Mouse (Mus musculus) cerebellum, postnatal 36 days (tissue): ENCODE data around the gene Celf3.

Experiments
- DNase-seq, 2 experiments: peaks; one replicate each; pipeline ENCODE4 v3.0.0; 2021 to 2022; ENCODE audit warnings: mixed read lengths in 2 of 2

Celf3 gene

DNA sequence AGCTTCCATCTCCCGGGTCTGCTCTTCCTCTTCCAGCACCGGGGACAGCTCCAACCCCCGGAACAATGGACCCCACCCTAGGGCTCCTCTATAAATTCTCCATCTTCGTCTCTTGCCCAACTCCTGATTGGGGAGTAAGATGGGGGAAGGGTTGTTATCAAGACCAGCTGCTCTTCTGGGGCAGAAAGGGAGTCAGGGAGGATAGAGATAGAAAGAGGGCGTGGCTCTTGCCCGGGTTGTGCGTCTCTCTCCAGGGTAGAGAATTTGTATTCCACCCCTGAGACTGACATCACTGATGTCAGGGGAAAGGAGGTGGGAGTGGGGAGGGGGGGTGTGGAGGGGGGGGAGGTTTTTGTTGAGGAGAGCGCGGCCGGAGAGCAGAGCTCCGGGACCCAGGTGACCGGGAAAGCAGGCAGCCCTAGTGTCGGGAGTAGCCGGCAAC is at the start of gene Celf3:
Gene Celf3 (plus strand): TSS at position 315 of the 442 bp plus-strand sequence.
- peak; percentile 80 for DNase-seq

DNA sequence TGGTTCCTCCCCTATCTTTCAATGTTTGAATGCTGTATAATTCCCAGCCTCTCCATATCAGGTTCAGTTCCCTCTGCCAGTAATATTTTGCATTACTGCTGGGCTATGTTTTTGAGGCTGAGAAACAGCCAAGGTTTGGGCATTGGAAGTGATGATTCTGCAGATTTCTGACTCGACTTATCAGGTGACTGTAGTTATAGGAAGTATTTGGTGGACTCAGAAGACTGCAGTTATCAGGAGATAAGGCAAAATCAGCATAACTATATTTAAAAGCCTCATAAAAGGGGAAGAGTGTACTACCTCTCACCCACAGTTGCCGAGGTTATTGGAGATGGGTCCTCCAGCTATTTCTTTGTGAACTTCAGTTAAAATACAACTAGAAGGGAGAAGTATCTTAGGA is 47.1 kb upstream of the Celf3 start:
- no peak for DNase-seq

GRCm38 (mm10) chr3:94434305-94434704 is 43.8 kb upstream of the Celf3 start:
- DNase-seq = no peak

DNA sequence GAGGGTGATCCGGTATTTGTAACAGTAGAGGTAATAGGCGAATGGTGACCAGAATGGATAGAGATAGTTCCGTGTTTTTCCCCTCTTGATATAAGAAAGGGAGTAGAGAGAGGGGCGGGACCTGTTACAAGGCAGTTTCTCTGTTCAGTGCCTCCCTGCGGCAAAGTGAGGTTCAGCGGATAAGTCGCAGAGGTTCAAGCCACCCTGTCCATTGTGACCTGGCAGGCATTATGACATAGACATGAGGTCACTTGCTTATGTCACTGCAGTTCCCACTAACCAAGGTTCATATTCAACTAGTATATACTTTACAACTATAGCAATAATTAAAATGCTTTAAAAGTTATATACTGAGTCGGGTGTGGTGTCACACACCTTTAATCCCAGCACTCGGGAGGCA is 41.7 kb upstream of the Celf3 start:
- no peak for DNase-seq

- DNase-seq = no peak
Measured at GRCm38 (mm10) chr3:94441182-94441581, 36.9 kb upstream of the Celf3 start.

GRCm38 (mm10) chr3:94442951-94443596 is 35.0 kb upstream of the Celf3 start, which contains the start of gene Mrpl9:
Gene Mrpl9, plus strand, starts transcription at chr3:94443318.
- DNase-seq = peak; percentile 96 to 97

- no peak for DNase-seq
Measured at GRCm38 (mm10) chr3:94443597-94443964, 34.5 kb upstream of the Celf3 start, which contains the start of gene Oaz3. Gene Oaz3, minus strand, starts transcription at chr3:94443915.

GRCm38 (mm10) chr3:94449377-94449776 is 28.7 kb upstream of the Celf3 start:
- no peak for DNase-seq

DNA sequence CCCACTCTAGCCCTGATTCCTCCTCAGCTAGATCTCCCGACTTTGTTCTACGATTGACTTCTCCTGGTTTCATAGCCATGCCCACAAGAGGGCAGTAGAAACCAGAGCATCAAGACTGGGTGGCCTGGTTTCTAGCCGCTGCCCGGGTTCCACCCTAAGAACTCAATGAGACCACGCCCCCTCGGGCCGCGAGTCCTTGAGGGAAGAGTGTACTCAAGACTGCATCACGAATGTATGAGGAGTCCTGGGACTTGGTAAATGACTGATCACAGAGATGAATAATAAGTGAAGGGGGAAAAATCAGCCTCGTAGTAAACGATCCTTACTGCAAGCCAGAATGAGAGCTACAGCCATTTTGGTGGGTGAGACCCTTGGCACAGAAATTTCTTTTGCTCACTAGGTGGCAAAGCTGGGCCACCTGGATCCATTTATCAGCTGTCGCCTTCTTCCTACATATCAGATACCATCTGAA is 21.5 kb upstream of the Celf3 start:
- peak; percentile 77 to 84 for DNase-seq

GRCm38 (mm10) chr3:94457055-94457454 is 21.0 kb upstream of the Celf3 start:
- no peak for DNase-seq

GRCm38 (mm10) chr3:94459834-94460233 is 18.3 kb upstream of the Celf3 start:
- DNase-seq = no peak

DNA sequence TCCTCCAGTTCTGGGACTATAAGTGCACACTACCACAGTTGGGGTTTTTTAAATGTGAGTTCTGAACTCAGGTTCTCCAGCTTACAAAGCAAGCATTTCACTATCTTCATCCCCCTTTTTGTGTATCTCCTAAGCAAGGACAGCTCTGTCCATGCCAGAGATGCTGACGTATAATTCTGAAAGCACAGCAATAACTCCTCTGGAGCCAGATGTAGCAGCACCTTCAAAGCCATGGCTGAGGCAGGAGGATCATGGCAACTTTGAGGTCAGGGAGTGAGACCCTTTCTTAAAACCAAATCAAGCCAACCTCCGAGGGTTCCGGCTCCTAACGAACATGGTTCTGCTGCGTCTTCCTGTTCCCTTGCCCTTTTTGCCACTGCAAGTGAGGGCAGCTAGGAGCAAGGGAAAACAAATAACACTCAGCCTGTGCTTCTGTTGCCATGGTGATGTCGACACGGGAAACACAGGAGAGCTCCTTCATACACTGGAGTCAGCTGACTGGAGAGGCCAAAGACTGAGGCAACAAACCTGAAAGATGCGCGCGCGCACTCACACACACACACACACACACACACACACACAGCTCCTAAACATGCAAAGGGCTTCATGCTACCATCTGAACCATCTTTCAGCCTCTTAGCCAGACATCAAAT is 14.0 kb upstream of the Celf3 start:
- no peak for DNase-seq

DNA sequence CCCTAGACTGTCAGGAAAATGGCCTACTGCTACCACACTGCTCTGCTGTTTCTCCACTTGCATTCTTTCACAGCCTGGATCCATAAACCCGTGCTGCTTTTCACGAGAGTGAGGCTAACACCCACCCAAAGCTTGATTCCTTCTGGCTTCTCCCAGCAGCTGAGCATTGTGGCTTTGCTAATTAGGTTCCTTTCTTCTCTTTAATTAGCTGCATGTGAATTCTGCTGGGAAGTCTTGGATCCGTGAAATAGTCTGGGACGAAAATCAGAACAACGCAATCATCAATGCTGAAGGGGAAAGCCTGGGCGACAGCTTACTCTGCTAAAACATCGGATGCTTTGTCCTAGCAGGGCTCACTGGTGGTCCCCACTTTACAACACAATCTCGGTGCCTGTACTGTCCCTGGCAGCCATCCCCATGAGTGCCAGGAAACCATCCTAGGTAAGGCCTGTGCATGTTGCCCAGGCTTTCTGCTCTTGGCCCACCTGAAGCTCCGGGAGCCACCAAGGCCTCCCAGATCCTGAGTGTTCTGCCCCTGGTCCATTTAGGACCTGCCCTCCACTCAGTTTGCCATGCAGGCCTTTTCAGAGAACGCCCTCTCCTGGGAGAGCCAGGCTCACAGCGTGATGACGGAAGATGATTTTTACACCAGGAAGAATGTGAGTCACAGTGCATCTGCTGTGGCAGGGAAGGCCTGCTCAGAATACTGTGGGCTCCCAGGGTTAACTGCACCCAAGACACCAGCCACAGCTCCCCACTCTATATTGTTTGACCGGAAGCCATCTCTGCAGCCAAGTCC is 12.3 kb upstream of the Celf3 start:
- no peak for DNase-seq

GRCm38 (mm10) chr3:94468931-94469330 is 9.2 kb upstream of the Celf3 start:
- no peak for DNase-seq

DNA sequence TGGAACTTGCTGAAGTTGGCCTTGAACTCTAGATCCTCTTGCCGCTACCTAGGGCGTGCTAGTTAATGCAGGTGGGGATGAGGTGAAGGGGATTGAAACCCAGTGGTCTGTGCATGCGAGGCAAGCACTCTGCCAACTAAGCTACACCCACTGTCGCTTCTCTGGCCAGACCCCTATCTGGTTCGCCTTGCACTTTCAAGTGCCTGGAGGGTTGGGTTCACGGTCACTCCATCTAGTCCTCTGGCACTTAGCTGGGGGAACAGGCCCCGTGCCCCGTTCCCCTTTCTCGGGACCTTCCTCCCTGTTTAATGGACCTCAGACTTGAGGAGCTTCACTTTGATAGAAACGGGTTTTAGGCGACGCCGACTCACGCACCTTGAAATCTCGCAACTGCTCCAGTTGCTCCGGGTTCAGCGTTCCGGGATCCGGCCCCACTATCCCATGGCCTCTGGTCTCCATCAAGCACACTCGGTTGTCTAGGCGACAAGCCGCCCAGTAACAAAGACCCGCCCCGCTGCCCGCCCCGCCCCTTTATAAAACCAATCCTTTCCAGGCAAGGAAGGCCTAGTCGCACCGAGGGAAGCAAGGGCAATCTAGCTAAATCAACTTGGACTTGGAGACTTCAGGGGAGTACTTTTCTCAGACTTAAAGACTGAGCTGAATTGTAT is 5.5 kb upstream of the Celf3 start:
- DNase-seq = no peak

GRCm38 (mm10) chr3:94473115-94473505 is 5.0 kb upstream of the Celf3 start:
- no peak for DNase-seq

DNA sequence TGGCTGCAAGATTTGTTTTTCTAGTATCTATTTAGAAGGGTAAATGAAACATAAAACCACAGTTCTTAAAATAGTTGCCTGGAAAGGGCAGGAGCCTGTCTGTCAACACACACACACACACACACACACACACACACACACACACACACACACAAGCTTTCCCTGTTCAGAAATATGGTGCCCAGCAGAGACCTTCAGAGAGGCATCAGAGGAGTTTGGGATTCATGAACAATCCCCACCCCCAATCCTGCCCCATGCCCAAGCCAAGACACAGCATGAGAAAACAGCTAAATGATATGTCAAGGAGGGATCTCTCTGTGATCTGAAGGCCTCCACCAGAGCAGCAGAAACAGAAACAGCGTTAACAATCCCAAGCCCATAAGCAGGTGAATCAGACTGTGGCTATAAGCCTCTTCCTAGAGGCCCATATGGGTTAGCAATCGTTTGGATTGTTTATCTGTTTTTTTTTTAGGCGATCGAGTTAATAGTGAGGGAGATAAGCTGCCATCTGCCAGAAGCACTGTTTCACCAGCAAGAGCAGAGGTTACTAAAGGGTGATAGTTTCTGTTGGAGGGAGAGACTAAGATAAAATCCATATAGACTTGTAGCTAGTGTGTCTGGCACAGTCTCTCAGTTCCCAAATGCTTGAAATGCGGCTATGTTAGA is 4.4 kb upstream of the Celf3 start:
- DNase-seq = no peak

DNA sequence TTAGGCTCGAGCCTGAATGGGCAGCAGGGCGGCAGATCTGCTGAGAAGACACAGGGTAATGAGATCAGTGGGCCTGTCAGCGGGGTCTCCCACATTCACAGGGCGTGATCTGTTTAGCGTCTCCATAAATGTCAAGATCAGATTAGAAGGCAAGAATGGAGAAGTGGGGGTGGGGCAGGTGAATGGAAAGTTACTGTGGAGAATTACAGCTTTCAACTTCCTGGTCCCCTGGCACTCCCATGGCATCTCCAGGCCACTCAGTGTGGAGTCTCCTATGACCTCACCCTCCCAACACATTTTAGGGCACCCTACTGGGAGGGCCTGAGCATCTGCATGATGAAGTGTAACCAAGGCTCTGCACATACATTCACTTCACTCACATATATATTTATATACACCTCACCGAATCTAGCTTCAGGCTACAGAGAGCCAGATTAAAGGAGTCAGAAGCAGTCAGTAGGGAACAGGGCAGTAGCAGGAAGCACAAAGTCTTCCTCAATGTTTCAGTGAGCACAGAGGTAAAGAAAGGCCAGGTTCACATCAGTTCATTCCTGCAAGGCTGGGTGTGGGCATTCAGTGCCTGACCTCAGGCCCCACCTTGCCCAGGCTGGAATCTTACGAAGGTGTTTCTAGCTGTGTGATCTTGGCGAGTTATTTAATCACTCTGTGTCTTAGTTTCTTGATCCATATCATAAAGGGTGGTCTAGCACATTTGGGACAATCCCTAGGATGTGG is 1.6 kb upstream of the Celf3 start:
- DNase-seq = no peak

DNA sequence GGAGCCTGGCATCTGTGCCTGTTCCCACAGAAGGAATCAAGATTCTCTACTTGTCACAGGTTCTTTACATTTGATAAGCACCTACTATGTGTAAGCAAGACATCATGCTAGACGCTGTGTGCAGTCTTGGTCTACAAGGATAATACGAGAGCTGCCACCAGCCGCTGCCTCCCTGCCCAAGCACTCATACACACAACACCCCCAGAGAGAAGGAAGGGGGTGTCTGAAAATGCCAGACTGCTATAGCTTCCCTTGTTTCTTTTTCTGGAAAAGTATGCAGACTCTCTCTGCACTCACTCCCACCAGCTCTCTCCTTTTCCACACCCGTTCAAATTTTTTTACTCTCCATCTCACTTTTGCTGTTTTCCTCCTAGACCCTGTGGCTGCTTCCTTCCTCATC is 651 bp upstream of the Celf3 start:
- DNase-seq = peak in 1 of 2 experiments; percentile 37

DNA sequence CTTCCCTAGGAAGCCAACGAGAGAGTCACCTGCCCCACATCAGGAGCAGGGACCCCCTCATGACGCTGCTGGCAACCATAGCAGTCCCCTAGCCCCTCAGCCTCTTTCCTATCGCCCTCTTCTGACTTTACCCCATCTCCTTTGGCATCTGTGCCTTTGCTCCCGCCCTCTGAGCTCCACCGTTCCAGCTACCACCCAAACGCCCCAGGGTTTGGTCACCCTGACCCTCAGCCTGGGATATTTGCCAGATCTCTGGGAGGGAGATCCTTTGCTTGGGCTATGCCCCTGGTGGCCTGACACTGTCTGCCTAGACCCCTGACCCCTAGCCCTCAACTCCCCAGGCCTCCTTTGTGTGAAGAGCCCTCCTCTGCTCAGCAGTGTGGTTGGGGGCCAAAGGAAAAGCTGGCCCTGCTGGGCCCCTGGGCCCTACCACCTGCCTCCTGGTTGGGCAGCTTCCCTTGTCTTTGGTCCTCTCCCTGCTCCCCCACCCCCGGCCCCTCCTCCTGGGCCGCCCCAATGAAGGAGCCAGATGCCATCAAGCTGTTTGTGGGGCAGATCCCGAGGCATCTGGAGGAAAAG is 585 bp downstream of the Celf3 start:
- no peak for DNase-seq

GRCm38 (mm10) chr3:94479564-94479963 is 1.5 kb downstream of the Celf3 start:
- no peak for DNase-seq
